Mouse (Mus musculus) CH12.LX (cell line): ENCODE measurements at regions not wholly inside any gene's neighbourhood (a gene's known extent, or its start where the extent isn't known, plus 50 kb on each side); places are given as distances from the start of the nearest gene placed in this dataset.

Experiments used
- DNase-seq: peaks from one replicate; pipeline ENCODE4 v3.0.0-alpha.2; 2013; ENCODE audit errors: extremely low read depth
- H3K27ac ChIP-seq: 2 replicates; pipeline ENCODE4 v1.5.1; 2012; ENCODE audit warnings: low read depth, mild to moderate bottlenecking, control low read depth, moderate library complexity; ENCODE audit not compliant: insufficient read depth
- H3K27me3 ChIP-seq: replicated peaks from 2 replicates; pipeline ENCODE3; 2012; ENCODE audit warnings: inconsistent platforms
- H3K36me3 ChIP-seq, 2 experiments: replicated peaks in 1 of 2; 2 replicates each; pipeline versions ENCODE3 to v1.6.1; 2012; ENCODE audit warnings: inconsistent platforms in 1 of 2, low read length in 1 of 2, mild to moderate bottlenecking in 1 of 2, mixed read lengths in 1 of 2, moderate library complexity in 1 of 2; ENCODE audit not compliant: control insufficient read depth in 1 of 2, insufficient read depth in 1 of 2
- H3K4me1 ChIP-seq, 2 experiments: 2 replicates each; pipeline ENCODE4 v1.6.1; 2012; ENCODE audit warnings: inconsistent platforms in 1 of 2, moderate library complexity in 1 of 2; ENCODE audit not compliant: insufficient read depth in 2 of 2, control insufficient read depth in 1 of 2
- H3K4me2 ChIP-seq: 2 replicates; pipeline ENCODE4 v1.6.1; 2012; ENCODE audit warnings: low read depth, mild to moderate bottlenecking, control low read depth; ENCODE audit not compliant: poor library complexity, insufficient read depth, severe bottlenecking
- H3K4me3 ChIP-seq, 3 experiments: fragments of 150-350 bp in 1 of 3; sonication (generic) in 1 of 3; replicated peaks in 1 of 3; 2 replicates each; pipeline versions ENCODE3 to v1.5.1; 2011 to 2012; ENCODE audit warnings: low read depth in 2 of 3, low read length in 2 of 3, mild to moderate bottlenecking in 2 of 3, moderate library complexity in 2 of 3, control low read depth in 1 of 3, improper control_type of control experiment in 1 of 3, inconsistent platforms in 1 of 3, mixed read lengths in 1 of 3; ENCODE audit not compliant: poor library complexity in 1 of 3
- H3K79me2 ChIP-seq: replicated peaks from 2 replicates; pipeline ENCODE4 v1.6.1; 2012; ENCODE audit warnings: mild to moderate bottlenecking, moderate library complexity; ENCODE audit not compliant: control insufficient read depth, poor library complexity, insufficient read depth, severe bottlenecking; ENCODE audit errors: extremely low read depth
- H3K9ac ChIP-seq: 2 replicates; pipeline ENCODE4 v1.6.1; 2012; ENCODE audit warnings: low read depth, mild to moderate bottlenecking, control low read depth, moderate library complexity; ENCODE audit not compliant: insufficient read depth
- H3K9me3 ChIP-seq: replicated peaks from 2 replicates; pipeline ENCODE3; 2012; ENCODE audit warnings: low read length, inconsistent platforms, mixed read lengths
- BHLHE40 ChIP-seq: IDR thresholded peaks from 2 replicates; pipeline ENCODE4 v1.6.1; 2011; ENCODE audit warnings: mild to moderate bottlenecking, low read depth, low read length, improper control_type of control experiment
- CHD1 ChIP-seq: IDR thresholded peaks from 2 replicates; pipeline ENCODE4 v1.6.1; 2012; ENCODE audit warnings: low read depth, low read length, improper control_type of control experiment, inconsistent platforms
- CHD2 ChIP-seq: IDR thresholded peaks from 2 replicates; pipeline ENCODE4 v1.6.1; 2011; ENCODE audit warnings: low read length, improper control_type of control experiment
- CTCF ChIP-seq, 2 experiments: IDR thresholded peaks in 1 of 2; conservative IDR thresholded peaks in 1 of 2; 2 replicates each; pipeline ENCODE4 v1.5.1; 2011 to 2012; ENCODE audit warnings: low read depth in 2 of 2, low read length in 2 of 2, improper control_type of control experiment in 1 of 2, inconsistent platforms in 1 of 2, mild to moderate bottlenecking in 1 of 2, moderate library complexity in 1 of 2
- E2F4 ChIP-seq: IDR thresholded peaks from 2 replicates; pipeline ENCODE4 v1.6.1; 2011; ENCODE audit warnings: low read depth, low read length, improper control_type of control experiment; ENCODE audit not compliant: insufficient replicate concordance
- ELF1 ChIP-seq: IDR thresholded peaks from 2 replicates; pipeline ENCODE4 v1.6.1; 2014; ENCODE audit warnings: low read depth, mild to moderate bottlenecking, inconsistent platforms, low read length, improper control_type of control experiment
- GABPA ChIP-seq: IDR thresholded peaks from 2 replicates; pipeline ENCODE4 v1.6.1; 2012; ENCODE audit warnings: low read depth, low read length, improper control_type of control experiment, inconsistent platforms; ENCODE audit not compliant: insufficient replicate concordance
- JUN ChIP-seq: IDR thresholded peaks from 2 replicates; pipeline ENCODE4 v1.6.1; 2011; ENCODE audit warnings: low read depth, mild to moderate bottlenecking, low read length, improper control_type of control experiment, moderate library complexity; ENCODE audit not compliant: insufficient read depth
- JUND ChIP-seq: conservative IDR thresholded peaks from 2 replicates; pipeline ENCODE4 v1.6.1; 2011; ENCODE audit warnings: low read depth, low read length, improper control_type of control experiment
- MAX ChIP-seq: IDR thresholded peaks from 2 replicates; pipeline ENCODE4 v1.6.1; 2011; ENCODE audit warnings: low read length, improper control_type of control experiment
- MEF2A ChIP-seq: IDR thresholded peaks from 2 replicates; pipeline ENCODE4 v1.6.1; 2014; ENCODE audit warnings: low read depth, mild to moderate bottlenecking, inconsistent platforms, low read length, improper control_type of control experiment, borderline replicate concordance
- NELFE ChIP-seq: IDR thresholded peaks from 2 replicates; pipeline ENCODE4 v1.6.1; 2011; ENCODE audit warnings: low read depth, low read length, improper control_type of control experiment
- PAX5 ChIP-seq: IDR thresholded peaks from 2 replicates; pipeline ENCODE4 v1.6.1; 2012; ENCODE audit warnings: low read length, inconsistent platforms, mixed read lengths
- POLR2AphosphoS2 ChIP-seq: IDR thresholded peaks from 2 replicates; pipeline ENCODE4 v1.6.1; 2011; ENCODE audit warnings: low read depth, low read length, improper control_type of control experiment
- RAD21 ChIP-seq: IDR thresholded peaks from 2 replicates; pipeline ENCODE4 v1.6.1; 2011; ENCODE audit warnings: low read depth, mild to moderate bottlenecking, low read length, improper control_type of control experiment, moderate library complexity
- RCOR1 ChIP-seq: conservative IDR thresholded peaks from 2 replicates; pipeline ENCODE4 v1.6.1; 2012; ENCODE audit warnings: low read depth, mild to moderate bottlenecking, inconsistent platforms, low read length, improper control_type of control experiment
- SIN3A ChIP-seq: IDR thresholded peaks from 2 replicates; pipeline ENCODE4 v1.6.1; 2012; ENCODE audit warnings: low read length, improper control_type of control experiment, inconsistent platforms
- TCF12 ChIP-seq: IDR thresholded peaks from 2 replicates; pipeline ENCODE4 v1.6.1; 2014; ENCODE audit warnings: low read depth, mild to moderate bottlenecking, inconsistent platforms, low read length, improper control_type of control experiment
- UBTF ChIP-seq: IDR thresholded peaks from 2 replicates; pipeline ENCODE4 v1.6.1; 2012; ENCODE audit warnings: low read depth, mild to moderate bottlenecking, inconsistent platforms, low read length, improper control_type of control experiment, moderate library complexity
- USF1 ChIP-seq: IDR thresholded peaks from 2 replicates; pipeline ENCODE4 v1.6.1; 2014; ENCODE audit warnings: low read depth, mild to moderate bottlenecking, inconsistent platforms, low read length, improper control_type of control experiment
- ZKSCAN1 ChIP-seq: IDR thresholded peaks from 2 replicates; pipeline ENCODE4 v1.6.1; 2012; ENCODE audit warnings: low read depth, inconsistent platforms, low read length, improper control_type of control experiment, borderline replicate concordance
- ZNF384 ChIP-seq: IDR thresholded peaks from 2 replicates; pipeline ENCODE4 v1.6.1; 2012; ENCODE audit warnings: low read depth, low read length, improper control_type of control experiment, inconsistent platforms
- dilution Hi-C: fragments of 300-500 bp; cut with MboI; formaldehyde crosslinking; loops from 2 replicates; pipeline ENCODE4 v1.14.3; 2020; ENCODE audit warnings: low sequenced_read_pairs; ENCODE audit not compliant: extremely low pct_unique_long_range_greater_than_20kb, extremely low pct_ligation_motif_present
- in situ Hi-C: fragments of 300-500 bp; cut with MboI; formaldehyde crosslinking; loops from 3 replicates; pipeline ENCODE4 v1.14.3; 2019; ENCODE audit warnings: low sequenced_read_pairs, low pct_ligation_motif_present, low pct_unique_long_range_greater_than_20kb, mixed read lengths

GRCm38 (mm10) chr2:10925361-10925760 is 246.5 kb upstream of the Prkcq start:
- in situ Hi-C loops (no loop called here), dilution Hi-C loops (no loop called here)
- TF ChIP-seq PAX5 (no peak), JUN (no peak), BHLHE40 (no peak), MEF2A (no peak), JUND (no peak), CHD1 (no peak), ZKSCAN1 (no peak), RAD21 (no peak), MAX (no peak), RCOR1 (no peak), POLR2AphosphoS2 (no peak), GABPA (no peak), UBTF (no peak), TCF12 (no peak), CHD2 (no peak), SIN3A (no peak), NELFE (no peak)
- no peaks in the 10 kb centered on the region for H3K4me1 ChIP-seq
- no peak for DNase-seq
- H3K27me3 ChIP-seq = no peaks in the 10 kb centered on the region
- H3K9me3 ChIP-seq = no peaks in the 10 kb centered on the region
- no peak overlapping the region for H3K4me2 ChIP-seq
- no peaks in the 10 kb centered on the region for H3K79me2 ChIP-seq
- H3K4me3 ChIP-seq = no peak overlapping the region
- H3K9ac ChIP-seq = no peak overlapping the region
- H3K36me3 ChIP-seq = no peaks in the 10 kb centered on the region
- no peak overlapping the region for H3K27ac ChIP-seq

GRCm38 (mm10) chr2:10937405-10937804 is 234.5 kb upstream of the Prkcq start:
- Histone ChIP-seq H3K4me2 (no peak overlapping the region), H3K4me3 (no peak overlapping the region), H3K79me2 (no peaks in the 10 kb centered on the region), H3K9ac (no peak overlapping the region), H3K4me1 (no peaks in the 10 kb centered on the region), H3K9me3 (no peaks in the 10 kb centered on the region), H3K27me3 (no peaks in the 10 kb centered on the region), H3K36me3 (no peaks in the 10 kb centered on the region), H3K27ac (no peak overlapping the region)
- no peak for DNase-seq
- dilution Hi-C loops = no loop called here
- in situ Hi-C loops = no loop called here
- TF ChIP-seq E2F4 (no peak), ELF1 (no peak), TCF12 (no peak), CTCF (conservative IDR thresholded peaks at IDR 0.05 in 1 of 2, IDR thresholded peaks at IDR 0.05 in 1 of 2; ENCODE audit: low read depth in 2 of 2, low read length in 2 of 2) (no peak), MEF2A (no peak), JUND (no peak), PAX5 (no peak), USF1 (no peak), ZNF384 (no peak), NELFE (no peak), ZKSCAN1 (no peak)
